Mouse (Mus musculus) myocyte (in vitro differentiated cells): ENCODE data around the gene Cdkl4.

Experiments used
- E2F4 ChIP-seq: IDR thresholded peaks from one replicate; pipeline ENCODE4 v1.6.1; 2011; ENCODE audit warnings: mild to moderate bottlenecking, control low read depth, moderate library complexity; ENCODE audit not compliant: insufficient read depth
- MYOG ChIP-seq, 3 experiments: IDR thresholded peaks; one replicate each; pipeline ENCODE4 v1.6.1; 2011; ENCODE audit warnings: control low read depth in 2 of 3, low read depth in 2 of 3, mild to moderate bottlenecking in 2 of 3; ENCODE audit not compliant: insufficient read length in 2 of 3, control insufficient read depth in 1 of 3, insufficient read depth in 1 of 3
- POLR2A ChIP-seq: IDR thresholded peaks from one replicate; pipeline ENCODE4 v1.6.1; 2011; ENCODE audit warnings: low read depth, mild to moderate bottlenecking, control low read depth, moderate library complexity; ENCODE audit not compliant: insufficient read length
- POLR2AphosphoS2 ChIP-seq: IDR thresholded peaks from one replicate; pipeline ENCODE4 v1.6.1; 2011; ENCODE audit warnings: low read depth, control low read depth; ENCODE audit not compliant: insufficient read length
- USF1 ChIP-seq: IDR thresholded peaks from one replicate; pipeline ENCODE4 v1.6.1; 2011; ENCODE audit warnings: low read depth, mild to moderate bottlenecking, control low read depth, moderate library complexity

DNA sequence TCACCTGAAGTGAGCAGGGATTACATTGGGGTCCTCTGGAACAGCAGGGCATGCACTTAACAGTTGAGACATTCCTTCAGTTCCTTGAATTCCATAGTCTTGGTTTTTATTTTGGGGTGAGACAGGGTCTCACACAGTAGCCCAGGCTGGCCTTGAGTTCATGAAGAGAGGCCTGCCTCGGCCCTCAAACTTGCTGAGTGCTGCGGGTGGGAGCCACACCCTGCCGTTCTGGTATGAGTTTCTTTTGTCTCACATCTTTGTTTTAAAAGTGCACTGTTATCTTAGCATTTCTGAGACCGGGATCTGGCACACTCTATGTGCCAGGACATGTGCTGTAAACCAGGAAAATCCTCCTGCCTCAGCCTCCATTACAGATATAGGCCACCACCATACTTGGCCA, 77.6 kb downstream of the Cdkl4 start:
- no peak for TF ChIP-seq USF1
- TF ChIP-seq POLR2AphosphoS2: no peak
- TF ChIP-seq E2F4: no peak
- TF ChIP-seq POLR2A: no peak
- no peak for TF ChIP-seq MYOG (IDR thresholded peaks at IDR 0.05; ENCODE audit: control insufficient read depth in 1 of 3, insufficient read depth in 1 of 3, insufficient read length in 2 of 3, low read depth in 2 of 3)
